Mouse (Mus musculus): ENCODE results near the gene Pqlc2. TPM values are rescaled to one million over a fixed set of nuclear protein-coding genes. Genes with fewer than 3 reads are reported as not detected.
A peak's percentile ranks its signal among the peaks of the same experiment; 100 is the strongest.

The Pqlc2 gene
- polyA plus RNA-seq, 1 experiment, result 4.5 TPM

- H3K27ac ChIP-seq (replicated peaks; ENCODE audit: low read depth, low read length), result no peak overlapping the region; the same call in 1 of the 2 replicates
- H3K4me1 ChIP-seq (ENCODE audit: control insufficient read depth, insufficient read depth, insufficient read length, low read length), result peaks cover 5% of the 10 kb centered on the region
- no peak overlapping the region for H3K4me3 ChIP-seq (ENCODE audit: insufficient read depth, low read depth, low read length)
Measured at GRCm38 (mm10) chr4:139287122-139287863, 23.2 kb downstream of the Pqlc2 start.

GRCm38 (mm10) chr4:139286234-139286633 is 24.3 kb downstream of the Pqlc2 start:
- no peak overlapping the region for H3K4me3 ChIP-seq (ENCODE audit: insufficient read depth, low read depth, low read length)
- no peak overlapping the region for H3K27ac ChIP-seq (replicated peaks; ENCODE audit: low read depth, low read length)
- H3K4me1 ChIP-seq (ENCODE audit: control insufficient read depth, insufficient read depth, insufficient read length, low read length), result peaks cover 5% of the 10 kb centered on the region

GRCm38 (mm10) chr4:139284877-139285276 is 25.6 kb downstream of the Pqlc2 start:
- H3K4me1 ChIP-seq (ENCODE audit: control insufficient read depth, insufficient read depth, insufficient read length, low read length), result peaks cover 5% of the 10 kb centered on the region
- H3K4me3 ChIP-seq (ENCODE audit: insufficient read depth, low read depth, low read length), result no peak overlapping the region
- no peak overlapping the region for H3K27ac ChIP-seq (replicated peaks; ENCODE audit: low read depth, low read length)

GRCm38 (mm10) chr4:139282955-139283417 is 27.5 kb downstream of the Pqlc2 start:
- H3K27ac ChIP-seq (replicated peaks; ENCODE audit: low read depth, low read length), result 0 out of 2 replicates have a peak overlapping the region, but pooled peaks have one; percentile 33
- peaks cover 5% of the 10 kb centered on the region for H3K4me1 ChIP-seq (ENCODE audit: control insufficient read depth, insufficient read depth, insufficient read length, low read length)
- H3K4me3 ChIP-seq (ENCODE audit: insufficient read depth, low read depth, low read length), result no peak overlapping the region

GRCm38 (mm10) chr4:139281791-139282345 is 28.6 kb downstream of the Pqlc2 start:
- H3K4me3 ChIP-seq (ENCODE audit: insufficient read depth, low read depth, low read length), result no peak overlapping the region
- no peak overlapping the region for H3K27ac ChIP-seq (replicated peaks; ENCODE audit: low read depth, low read length)
- peaks cover 5% of the 10 kb centered on the region for H3K4me1 ChIP-seq (ENCODE audit: control insufficient read depth, insufficient read depth, insufficient read length, low read length)

GRCm38 (mm10) chr4:139280530-139280929 is 30.0 kb downstream of the Pqlc2 start:
- peaks cover 5% of the 10 kb centered on the region for H3K4me1 ChIP-seq (ENCODE audit: control insufficient read depth, insufficient read depth, insufficient read length, low read length)
- H3K27ac ChIP-seq (replicated peaks; ENCODE audit: low read depth, low read length), result no peak overlapping the region
- no peak overlapping the region for H3K4me3 ChIP-seq (ENCODE audit: insufficient read depth, low read depth, low read length)

GRCm38 (mm10) chr4:139276411-139276810 is 34.1 kb downstream of the Pqlc2 start:
- Histone ChIP-seq H3K27ac (replicated peaks; ENCODE audit: low read depth, low read length) (no peak overlapping the region), H3K4me3 (ENCODE audit: insufficient read depth, low read depth, low read length) (no peak overlapping the region), H3K4me1 (ENCODE audit: control insufficient read depth, insufficient read depth, insufficient read length, low read length) (no peaks in the 10 kb centered on the region)

DNA sequence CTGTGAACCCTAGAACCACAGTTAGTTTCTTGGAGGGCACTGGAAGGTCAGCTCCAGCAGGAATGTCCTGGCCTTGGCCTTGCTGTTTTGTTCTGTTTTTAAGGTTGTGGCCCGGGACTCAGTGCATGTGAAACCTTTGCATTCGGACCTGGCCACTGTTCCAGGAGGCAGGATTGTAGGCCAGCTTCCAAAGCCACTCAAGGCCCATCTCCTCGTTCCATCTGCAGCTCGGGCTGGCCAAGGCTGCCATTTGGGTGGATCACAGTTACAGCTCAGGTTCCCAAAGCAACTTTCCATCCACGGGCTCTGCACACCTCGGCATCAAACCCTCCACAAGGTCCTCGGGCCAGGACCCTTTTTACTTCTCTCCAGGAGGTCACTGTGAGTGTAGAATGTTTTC is 35.9 kb downstream of the Pqlc2 start:
- Histone ChIP-seq H3K27ac (replicated peaks; ENCODE audit: low read depth, low read length) (no peak overlapping the region), H3K4me1 (ENCODE audit: control insufficient read depth, insufficient read depth, insufficient read length, low read length) (no peaks in the 10 kb centered on the region), H3K4me3 (ENCODE audit: insufficient read depth, low read depth, low read length) (no peak overlapping the region)

DNA sequence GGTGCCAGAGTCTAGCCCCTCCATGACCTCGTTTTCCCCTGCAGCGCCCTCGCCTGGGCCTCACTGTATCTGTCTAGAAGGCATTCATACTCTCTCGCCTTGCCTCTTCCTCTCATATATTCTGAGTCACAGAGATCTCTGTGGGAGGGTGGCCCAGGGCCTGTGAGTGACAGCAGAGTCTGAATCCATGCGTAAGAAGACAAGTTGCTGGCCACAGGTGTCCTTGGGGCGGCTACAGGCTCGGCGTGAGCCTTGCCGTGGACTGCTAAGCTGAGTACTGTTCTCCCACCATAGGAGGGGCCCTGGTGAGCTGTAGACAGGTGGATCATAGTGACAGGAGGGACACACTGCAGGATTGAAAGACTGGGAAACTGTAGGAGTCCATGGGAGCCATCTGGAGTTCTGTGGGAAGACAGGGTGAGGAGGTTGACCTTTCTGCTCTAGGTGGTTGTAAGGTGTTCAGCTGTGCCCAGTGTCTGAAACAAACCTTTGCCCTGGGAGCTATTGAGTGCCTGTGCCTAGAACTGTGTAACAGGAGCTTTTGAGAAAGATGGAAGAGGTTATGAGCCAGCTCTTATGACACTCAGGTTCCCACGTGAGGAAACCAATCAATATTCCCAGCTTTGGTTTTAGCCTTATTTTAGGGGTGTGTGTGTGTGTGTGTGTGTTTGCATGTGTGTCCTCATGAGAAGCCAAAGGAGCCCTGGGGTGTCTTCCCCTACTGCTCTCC is 37.4 kb downstream of the Pqlc2 start:
- no peaks in the 10 kb centered on the region for H3K4me1 ChIP-seq (ENCODE audit: control insufficient read depth, insufficient read depth, insufficient read length, low read length)
- no peak overlapping the region for H3K27ac ChIP-seq (replicated peaks; ENCODE audit: low read depth, low read length)
- H3K4me3 ChIP-seq (ENCODE audit: insufficient read depth, low read depth, low read length), result no peak overlapping the region

DNA sequence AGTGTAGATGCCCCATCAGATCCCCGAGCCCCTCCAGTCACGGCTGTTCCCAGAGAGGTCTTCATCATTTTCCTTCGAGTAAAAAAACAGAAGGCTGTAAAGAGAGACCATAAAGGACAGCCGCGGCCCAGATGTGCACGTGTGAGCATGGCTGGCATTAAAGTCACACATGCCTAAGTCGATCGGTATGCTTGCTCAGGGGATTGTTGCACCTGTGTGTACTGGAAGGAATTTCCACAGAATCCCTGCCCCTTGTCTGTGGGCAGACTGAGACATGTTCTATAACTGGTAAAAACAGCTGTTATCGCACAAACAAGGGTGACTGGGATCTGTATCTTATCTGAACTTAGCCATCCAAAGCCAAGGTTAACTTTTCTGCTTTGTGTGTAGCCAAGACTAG is 38.9 kb downstream of the Pqlc2 start:
- Histone ChIP-seq H3K27ac (replicated peaks; ENCODE audit: low read depth, low read length) (no peak overlapping the region), H3K4me3 (ENCODE audit: insufficient read depth, low read depth, low read length) (no peak overlapping the region), H3K4me1 (ENCODE audit: control insufficient read depth, insufficient read depth, insufficient read length, low read length) (no peaks in the 10 kb centered on the region)

- H3K27ac ChIP-seq (replicated peaks; ENCODE audit: low read depth, low read length), result no peak overlapping the region
- no peak overlapping the region for H3K4me3 ChIP-seq (ENCODE audit: insufficient read depth, low read depth, low read length)
- H3K4me1 ChIP-seq (ENCODE audit: control insufficient read depth, insufficient read depth, insufficient read length, low read length), result no peaks in the 10 kb centered on the region
Measured at GRCm38 (mm10) chr4:139270168-139270567, 40.3 kb downstream of the Pqlc2 start.

DNA sequence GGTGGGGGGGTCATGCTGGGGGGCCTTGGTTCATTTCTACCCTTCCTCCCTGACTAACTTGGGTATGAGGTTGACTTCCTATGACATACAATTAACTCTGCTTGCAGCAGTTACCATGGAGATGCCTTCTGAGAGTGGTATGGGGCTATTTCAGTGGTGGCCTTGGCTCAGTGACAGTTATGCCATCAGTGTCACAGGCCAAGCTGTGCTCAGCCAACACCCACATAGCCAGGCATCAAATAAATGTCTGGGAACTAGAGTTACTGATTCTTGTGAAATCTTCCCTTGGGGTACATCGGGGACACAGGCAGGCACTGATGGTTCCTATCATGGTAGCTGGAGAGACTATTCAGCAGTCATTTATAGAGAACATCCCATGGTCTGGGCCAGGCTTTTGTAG is 42.3 kb downstream of the Pqlc2 start:
- Histone ChIP-seq H3K4me1 (ENCODE audit: control insufficient read depth, insufficient read depth, insufficient read length, low read length) (no peaks in the 10 kb centered on the region), H3K27ac (replicated peaks; ENCODE audit: low read depth, low read length) (no peak overlapping the region)

DNA sequence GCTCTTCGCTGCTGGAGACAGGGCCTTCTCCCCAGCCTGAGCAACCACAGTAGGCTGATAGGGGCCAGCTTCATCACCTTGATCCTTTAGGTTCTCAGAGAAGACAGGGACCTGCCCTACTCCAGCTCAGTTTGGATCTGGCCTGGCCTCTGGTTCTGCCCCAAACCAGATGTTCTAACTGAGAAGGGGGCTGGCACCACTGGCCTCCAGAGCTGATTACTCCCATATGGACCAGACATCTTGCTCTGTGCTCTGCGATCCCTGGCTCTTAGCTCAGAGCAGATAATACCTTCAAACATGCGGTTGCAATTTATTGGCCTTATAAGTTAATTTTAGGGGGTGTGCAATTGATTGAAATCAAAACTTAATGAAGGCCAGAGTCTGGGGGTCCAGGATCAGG is 43.2 kb downstream of the Pqlc2 start:
- Histone ChIP-seq H3K4me3 (ENCODE audit: insufficient read depth, low read depth, low read length) (no peak overlapping the region), H3K27ac (replicated peaks; ENCODE audit: low read depth, low read length) (no peak overlapping the region)

More for the DNA sequence above, 42.3 kb downstream of the Pqlc2 start:
- H3K4me3 ChIP-seq (ENCODE audit: insufficient read depth, low read depth, low read length), result no peak overlapping the region

DNA sequence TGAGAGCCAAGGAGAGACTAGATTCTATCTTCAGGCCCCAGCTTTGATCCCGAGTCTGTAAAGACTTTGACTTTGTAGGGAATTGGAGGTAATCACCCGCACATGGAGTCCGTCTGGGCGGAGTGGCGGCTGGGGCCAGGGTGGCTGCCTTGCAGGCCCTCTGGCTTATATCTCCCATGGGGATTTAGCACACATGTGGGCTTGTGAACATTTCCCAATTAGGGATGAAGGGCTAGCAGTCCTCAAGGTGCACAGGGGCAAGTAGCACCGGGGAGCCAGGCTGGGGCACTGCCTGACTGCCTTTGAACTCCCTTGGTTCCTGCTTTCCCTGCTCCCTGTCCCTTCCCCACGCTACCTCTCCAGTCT is 44.0 kb downstream of the Pqlc2 start:
- H3K4me1 ChIP-seq (ENCODE audit: control insufficient read depth, insufficient read depth, insufficient read length, low read length), result no peaks in the 10 kb centered on the region
- H3K27ac ChIP-seq (replicated peaks; ENCODE audit: low read depth, low read length), result no peak overlapping the region
- no peak overlapping the region for H3K4me3 ChIP-seq (ENCODE audit: insufficient read depth, low read depth, low read length)

More for the DNA sequence above, 43.2 kb downstream of the Pqlc2 start:
- no peaks in the 10 kb centered on the region for H3K4me1 ChIP-seq (ENCODE audit: control insufficient read depth, insufficient read depth, insufficient read length, low read length)

DNA sequence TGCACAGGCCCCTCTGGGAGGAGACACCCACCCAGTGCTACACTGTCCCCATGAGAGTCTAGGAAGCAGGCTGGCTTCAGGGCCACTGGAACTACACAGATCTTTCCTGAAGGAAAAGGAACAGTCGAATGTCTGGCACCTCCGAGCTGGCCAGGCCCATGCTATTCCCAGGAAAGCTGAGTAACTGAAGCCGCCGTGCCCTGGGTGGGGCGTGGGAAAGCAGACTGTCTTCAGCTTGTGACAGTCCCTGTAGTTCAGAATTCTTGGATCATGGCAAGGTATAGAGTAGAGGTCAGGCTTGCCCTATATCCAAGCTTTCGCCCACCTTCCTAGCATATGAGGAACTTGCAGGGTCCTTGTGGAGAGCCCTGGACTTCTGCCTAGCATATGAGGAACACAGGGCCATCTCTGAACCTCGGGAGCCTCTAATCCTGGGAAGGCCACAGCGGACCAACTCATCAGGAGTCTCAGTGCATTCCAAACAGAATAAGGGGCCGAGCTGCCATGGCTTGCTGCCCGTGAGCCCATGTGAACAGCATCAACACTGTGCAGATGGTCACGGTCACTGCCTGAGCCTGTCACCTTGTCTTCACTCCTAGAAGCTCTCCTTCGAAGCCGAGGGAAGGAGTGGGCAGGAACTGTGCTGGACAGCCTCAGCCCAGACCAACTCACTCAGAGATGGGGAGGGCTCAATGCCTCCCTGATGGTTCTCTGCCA is 44.6 kb downstream of the Pqlc2 start:
- Histone ChIP-seq H3K4me1 (ENCODE audit: control insufficient read depth, insufficient read depth, insufficient read length, low read length) (no peaks in the 10 kb centered on the region), H3K27ac (replicated peaks; ENCODE audit: low read depth, low read length) (no peak overlapping the region), H3K4me3 (ENCODE audit: insufficient read depth, low read depth, low read length) (no peak overlapping the region)

Measured in brown adipose tissue, adult 24 weeks (tissue).